Mouse (Mus musculus) ovary, postnatal 36 days (tissue): ENCODE measurements around the gene Gm2956.
"Not testable (repeated sequence)": the region's sequence is repeated elsewhere in the genome, so short reads cannot be mapped to it uniquely, and the experiment has no call there.

Experiments used
- DNase-seq: peaks from one replicate; pipeline ENCODE4 v3.0.0; 2022; ENCODE audit warnings: low spot score, mixed read lengths

Gm2956 gene

DNA sequence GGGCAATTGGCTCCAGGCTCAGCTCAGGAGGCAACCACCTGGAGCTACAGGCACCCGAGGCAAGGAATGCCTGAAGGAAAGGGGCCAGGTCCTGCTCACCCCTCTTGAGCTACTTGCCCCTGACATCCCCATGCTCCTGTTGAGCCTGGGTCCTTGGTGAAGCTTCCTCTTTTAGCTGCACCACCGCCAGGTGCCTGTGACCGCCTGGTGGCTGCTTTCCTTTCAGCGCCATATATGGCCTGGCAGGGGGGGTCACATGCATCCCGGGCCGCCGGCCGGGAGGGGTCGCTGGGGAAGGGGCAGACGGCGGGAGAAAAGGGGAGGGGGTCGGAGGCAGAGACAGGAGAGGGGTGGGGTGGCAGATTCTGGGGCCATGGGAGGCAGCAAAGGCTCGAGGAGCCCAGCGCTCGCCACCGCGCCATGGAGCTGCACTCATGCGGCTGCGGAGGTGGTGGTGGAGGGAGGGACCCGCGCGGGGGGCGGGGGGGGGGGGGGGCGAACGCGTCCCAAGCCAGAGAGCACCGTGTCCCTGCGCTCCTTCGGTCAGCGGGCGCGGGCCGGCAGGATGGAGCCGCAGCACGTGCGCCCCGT, at the start of gene Gm2956:
Gene Gm2956 (plus strand): TSS at position 541 of the 591 bp plus-strand sequence.
- not testable (repeated sequence) for DNase-seq

DNA sequence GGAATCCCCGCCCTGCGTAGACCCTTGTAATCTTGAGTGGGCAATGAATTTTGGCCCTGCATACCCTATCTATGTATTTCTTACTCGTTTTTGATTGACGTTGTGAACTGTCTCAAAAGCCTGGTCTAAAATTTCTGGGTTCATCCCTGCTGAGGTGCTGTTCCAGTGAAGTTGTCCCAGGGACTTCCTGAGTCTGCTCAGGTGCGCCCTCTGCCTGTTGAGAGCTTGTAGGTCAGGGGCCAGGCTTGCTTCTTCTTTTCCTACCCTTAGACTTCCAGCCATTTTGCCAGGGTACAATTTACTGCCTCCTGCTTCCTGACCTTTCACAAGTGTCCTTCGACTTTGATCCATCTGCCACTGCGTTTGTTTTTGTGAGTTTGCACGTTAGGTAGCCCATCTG, 979 bp downstream of the Gm2956 start:
- not testable (repeated sequence) for DNase-seq

DNA sequence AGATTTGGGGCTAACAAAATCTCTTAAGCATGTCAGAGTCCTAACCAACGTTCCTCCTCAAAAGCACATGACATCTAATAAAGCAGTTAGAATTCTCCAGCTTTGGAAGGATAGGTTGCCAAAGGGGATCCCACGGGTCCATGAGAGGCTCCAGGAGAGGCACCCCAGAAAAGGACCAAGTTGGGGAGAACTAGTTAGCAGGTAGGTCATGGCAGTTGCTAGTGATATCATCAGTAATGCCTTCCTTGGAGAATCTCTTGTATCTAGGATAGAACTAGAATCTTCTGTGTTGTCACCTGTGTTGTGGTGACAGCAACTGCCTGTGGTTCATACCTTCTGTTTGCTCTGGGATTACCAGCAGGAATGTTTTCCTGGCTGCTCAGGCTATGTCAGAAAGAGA, 62.4 kb downstream of the Gm2956 start, which contains the start of gene Gm10413:
Gene Gm10413 (plus strand): TSS at position 301 of the 400 bp plus-strand sequence.
- not testable (repeated sequence) for DNase-seq
